Mouse (Mus musculus): ENCODE results near the gene Kcnh4.
A peak's percentile ranks its signal among the peaks of the same experiment; 100 is the strongest.
"Not testable (repeated sequence)": the region's sequence is repeated elsewhere in the genome, so short reads cannot be mapped to it uniquely, and the experiment has no call there.

Kcnh4 gene

GRCm38 (mm10) chr11:100759611-100760233, at the start of gene Kcnh4:
Kcnh4 (minus strand) TSS chr11:100759942.
- DNase-seq (ENCODE audit: low spot score), result no peak

- no peak for DNase-seq (ENCODE audit: low spot score)
Measured at GRCm38 (mm10) chr11:100806380-100807305, 46.9 kb upstream of the Kcnh4 start.

- DNase-seq (ENCODE audit: low spot score), result no peak
Measured at GRCm38 (mm10) chr11:100805535-100805934, 45.8 kb upstream of the Kcnh4 start.

DNA sequence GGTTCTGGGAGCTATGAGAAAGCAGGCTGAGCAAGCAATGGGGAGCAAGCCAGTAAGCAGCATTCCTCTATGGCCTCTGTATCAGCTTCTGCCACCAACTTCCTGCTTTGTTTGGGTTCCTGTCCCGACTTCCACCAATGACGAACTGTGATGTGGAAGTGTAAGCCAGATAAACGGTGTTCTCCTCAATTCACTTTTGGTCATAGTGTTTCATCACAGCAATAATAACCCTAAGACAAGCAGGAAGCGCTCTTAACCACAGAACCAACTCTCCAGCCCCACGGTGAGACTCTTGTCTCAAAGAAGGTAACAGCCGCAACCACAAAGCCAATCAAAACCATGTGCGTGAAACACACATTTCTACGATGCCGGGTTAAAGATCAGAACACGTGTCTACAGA, 44.7 kb upstream of the Kcnh4 start:
- DNase-seq (ENCODE audit: low spot score), result no peak

- no peak for DNase-seq (ENCODE audit: low spot score)
Measured at GRCm38 (mm10) chr11:100799426-100799825, 39.7 kb upstream of the Kcnh4 start.

DNA sequence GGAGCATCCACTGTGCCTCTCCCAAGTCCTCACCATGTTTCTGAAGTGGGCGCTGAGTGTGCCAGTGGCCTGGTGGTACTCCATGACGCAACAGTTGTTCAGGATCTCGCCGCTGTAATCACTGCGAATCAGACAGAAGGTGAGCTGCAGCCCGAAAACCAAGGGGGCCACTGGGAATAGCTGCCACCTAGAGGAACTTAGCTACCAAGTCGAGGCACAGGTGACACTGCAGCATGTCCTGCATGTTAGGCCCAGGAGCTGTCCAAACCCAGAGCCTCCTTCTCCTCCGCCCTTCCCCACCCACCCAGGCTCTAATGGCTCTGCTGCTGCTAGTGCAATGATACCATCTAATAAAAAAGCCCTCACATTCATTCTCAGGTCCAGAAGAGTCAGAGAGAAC, 36.8 kb upstream of the Kcnh4 start:
- DNase-seq (ENCODE audit: low spot score), result no peak

- DNase-seq (ENCODE audit: low spot score), result no peak
Measured at GRCm38 (mm10) chr11:100795386-100795785, 35.6 kb upstream of the Kcnh4 start.

DNA sequence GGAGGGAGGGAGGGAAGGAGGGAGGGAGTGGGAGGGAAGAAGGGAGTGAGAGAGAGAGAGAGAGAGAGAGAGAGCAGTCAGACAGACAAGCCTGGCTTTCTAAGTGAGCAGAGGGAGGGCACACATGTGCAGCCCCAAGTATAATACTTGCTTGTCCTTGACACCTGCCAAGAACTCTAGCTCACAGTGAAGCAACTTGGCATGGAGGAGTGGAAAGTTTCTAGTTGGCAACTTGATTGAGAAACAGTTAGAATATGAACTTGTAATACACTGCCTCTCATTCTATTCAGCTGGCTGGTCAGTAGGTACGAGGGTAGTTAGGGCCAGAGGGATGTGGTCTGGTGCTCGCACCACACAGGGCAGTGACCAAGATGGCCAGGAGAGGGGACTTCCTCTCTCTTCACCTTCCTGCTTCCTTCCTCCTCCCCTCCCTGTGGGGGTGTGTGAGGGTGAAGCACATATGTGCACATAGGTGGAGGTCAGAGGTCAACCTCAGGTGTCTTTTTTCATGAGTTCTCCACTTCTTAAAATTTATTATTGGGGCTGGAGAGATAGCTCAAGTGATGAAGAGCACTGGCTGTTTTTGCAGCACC, 31.8 kb upstream of the Kcnh4 start:
- DNase-seq (ENCODE audit: low spot score), result no peak

- DNase-seq (ENCODE audit: low spot score), result not testable (repeated sequence)
Measured at GRCm38 (mm10) chr11:100790644-100791043, 30.9 kb upstream of the Kcnh4 start.

GRCm38 (mm10) chr11:100789702-100790101, 30.0 kb upstream of the Kcnh4 start:
- DNase-seq (ENCODE audit: low spot score), result no peak

GRCm38 (mm10) chr11:100785774-100786173, 26.0 kb upstream of the Kcnh4 start:
- DNase-seq (ENCODE audit: low spot score), result no peak

DNA sequence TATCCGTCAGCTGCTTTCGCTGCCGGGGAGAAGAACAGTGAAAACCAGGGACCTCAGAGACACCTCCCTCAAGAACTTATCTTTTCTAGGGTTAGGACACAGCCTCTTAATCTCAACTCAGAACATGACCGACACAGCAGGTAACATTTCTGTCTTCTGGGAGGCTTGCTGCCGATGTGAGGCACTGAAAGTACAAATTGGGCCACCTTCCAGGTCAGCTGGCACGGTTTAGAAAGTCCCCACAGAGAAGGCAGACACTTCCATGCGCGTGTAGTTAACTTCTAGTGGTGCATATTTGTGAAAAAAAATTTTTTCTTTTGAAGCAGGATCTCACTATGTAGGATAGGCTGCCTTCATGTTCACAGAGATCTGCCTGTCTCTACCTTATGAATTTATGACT, 24.5 kb upstream of the Kcnh4 start:
- DNase-seq (ENCODE audit: low spot score), result no peak

DNA sequence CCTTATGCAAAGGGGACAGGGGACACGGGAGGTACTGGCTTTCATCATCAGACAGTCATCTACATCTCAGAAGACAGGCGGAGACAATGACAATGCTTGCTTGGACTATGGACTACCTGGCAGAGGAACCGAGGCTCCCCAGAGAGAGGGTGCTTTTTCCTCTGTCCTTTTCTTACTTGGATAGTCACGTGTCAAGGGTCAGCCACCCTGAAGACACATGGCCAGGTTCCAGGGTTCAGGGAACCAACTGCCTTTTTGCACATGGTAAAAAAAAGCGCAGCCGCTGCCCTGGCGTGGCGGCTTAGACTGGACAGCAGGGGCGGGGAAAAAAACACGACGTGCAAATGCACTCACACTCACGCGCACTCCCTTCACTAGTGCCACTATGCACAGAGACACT, 22.8 kb upstream of the Kcnh4 start:
- peak; percentile 83 for DNase-seq (ENCODE audit: low spot score)

DNA sequence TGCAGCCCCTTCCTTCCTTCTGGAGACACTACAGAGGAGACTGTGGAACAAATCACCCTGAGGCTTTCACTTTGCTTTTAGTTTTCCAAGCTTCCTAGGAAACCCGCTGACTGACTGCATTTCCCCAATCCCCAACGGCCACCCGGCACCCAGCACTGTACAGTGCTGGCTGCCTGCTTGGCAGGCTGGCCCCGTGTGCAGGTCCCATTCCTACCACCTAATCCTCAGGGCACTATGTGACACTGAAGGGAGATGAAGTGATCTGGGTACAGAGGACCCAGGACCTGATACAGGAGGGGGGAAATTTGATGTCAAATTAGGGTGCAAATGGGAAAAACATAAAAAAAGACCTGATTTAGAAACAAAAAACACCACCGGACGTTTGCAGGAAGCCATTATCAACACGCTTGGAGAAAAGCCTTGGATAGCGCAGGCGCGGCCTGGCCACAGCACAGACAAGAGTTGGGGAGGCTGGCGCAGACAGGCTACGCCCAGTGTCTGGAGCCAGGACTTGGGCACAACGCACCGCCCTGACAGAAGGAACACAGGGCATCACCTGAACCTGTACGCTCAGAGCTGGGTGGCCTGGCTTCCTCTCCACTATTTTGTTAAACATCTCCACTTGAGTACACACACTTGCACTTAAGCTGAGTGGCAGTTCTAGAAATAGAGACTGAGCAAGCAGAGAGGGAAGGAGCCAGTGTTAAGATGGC, 22.2 kb upstream of the Kcnh4 start:
- DNase-seq (ENCODE audit: low spot score), result no peak

- DNase-seq (ENCODE audit: low spot score), result no peak
Measured at GRCm38 (mm10) chr11:100780247-100780646, 20.5 kb upstream of the Kcnh4 start.

- DNase-seq (ENCODE audit: low spot score), result no peak
Measured at GRCm38 (mm10) chr11:100778069-100778468, 18.3 kb upstream of the Kcnh4 start.

GRCm38 (mm10) chr11:100775921-100776320, 16.2 kb upstream of the Kcnh4 start:
- DNase-seq (ENCODE audit: low spot score), result no peak

- DNase-seq (ENCODE audit: low spot score), result no peak
Measured at GRCm38 (mm10) chr11:100774261-100774660, 14.5 kb upstream of the Kcnh4 start.

DNA sequence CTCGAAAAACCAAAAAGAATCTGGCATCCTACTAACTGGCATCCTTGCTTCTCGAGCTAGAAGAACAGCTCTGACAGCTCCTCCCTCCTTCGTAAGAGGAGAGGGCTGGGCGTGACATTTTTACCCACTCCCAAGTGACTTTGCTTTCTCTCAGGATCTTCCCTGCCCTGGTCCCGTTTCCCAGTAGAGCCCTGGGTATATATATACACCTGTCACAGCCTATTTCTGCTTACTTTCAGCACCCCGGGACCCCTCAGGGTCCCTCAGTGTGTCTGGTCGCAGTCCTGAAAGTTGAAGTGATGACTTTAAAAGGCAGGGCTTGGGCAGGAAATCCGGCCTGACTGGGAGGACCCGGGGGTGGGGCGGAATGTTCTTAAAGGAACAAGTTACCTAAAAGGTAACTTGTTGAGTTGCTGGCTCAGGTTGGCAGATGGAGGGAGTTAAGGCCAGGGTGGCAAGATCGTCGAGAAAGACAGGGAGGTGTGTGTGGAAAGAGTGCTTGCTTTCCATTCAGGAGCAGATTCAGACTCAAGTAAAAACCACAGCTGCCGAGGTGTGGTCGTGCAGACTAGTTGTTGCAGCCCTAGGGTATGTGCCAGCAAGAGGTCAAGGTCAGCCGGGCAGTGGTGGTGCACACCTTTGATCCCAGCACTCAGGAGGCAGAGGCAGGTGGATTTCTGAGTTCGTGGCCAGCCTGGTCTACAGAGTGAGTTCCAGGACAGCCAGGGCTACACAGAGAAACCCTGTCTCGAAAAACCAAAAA, 11.1 kb upstream of the Kcnh4 start, which contains the start of gene Ghdc:
Gene Ghdc (minus strand): TSS at position 312 of the 763 bp plus-strand sequence.
- DNase-seq (ENCODE audit: low spot score), result peak; percentile 83

GRCm38 (mm10) chr11:100769980-100770379, 10.2 kb upstream of the Kcnh4 start:
- DNase-seq (ENCODE audit: low spot score), result no peak

GRCm38 (mm10) chr11:100767871-100768270, 8.1 kb upstream of the Kcnh4 start:
- no peak for DNase-seq (ENCODE audit: low spot score)

All from yolk sac, embryonic 10.5 days (tissue).